Mouse (Mus musculus) thymus, adult 2 months (tissue): Measurements from ENCODE around the gene Mfsd11.

Experiments
- CTCF ChIP-seq: fragments of 200-500 bp; IDR thresholded peaks from 2 replicates; pipeline ENCODE4 v1.5.1; 2012; ENCODE audit warnings: mild to moderate bottlenecking, control low read depth, low read length, moderate library complexity, borderline replicate concordance; ENCODE audit not compliant: control insufficient read depth, poor library complexity, insufficient read depth; ENCODE audit errors: extremely low read depth
- POLR2A ChIP-seq: fragments of 200-500 bp; IDR thresholded peaks from 2 replicates; pipeline ENCODE4 v1.6.1; 2012; ENCODE audit warnings: mild to moderate bottlenecking, low read length, control low read depth, moderate library complexity; ENCODE audit not compliant: control insufficient read depth, poor library complexity, insufficient read depth; ENCODE audit errors: extremely low read depth

DNA sequence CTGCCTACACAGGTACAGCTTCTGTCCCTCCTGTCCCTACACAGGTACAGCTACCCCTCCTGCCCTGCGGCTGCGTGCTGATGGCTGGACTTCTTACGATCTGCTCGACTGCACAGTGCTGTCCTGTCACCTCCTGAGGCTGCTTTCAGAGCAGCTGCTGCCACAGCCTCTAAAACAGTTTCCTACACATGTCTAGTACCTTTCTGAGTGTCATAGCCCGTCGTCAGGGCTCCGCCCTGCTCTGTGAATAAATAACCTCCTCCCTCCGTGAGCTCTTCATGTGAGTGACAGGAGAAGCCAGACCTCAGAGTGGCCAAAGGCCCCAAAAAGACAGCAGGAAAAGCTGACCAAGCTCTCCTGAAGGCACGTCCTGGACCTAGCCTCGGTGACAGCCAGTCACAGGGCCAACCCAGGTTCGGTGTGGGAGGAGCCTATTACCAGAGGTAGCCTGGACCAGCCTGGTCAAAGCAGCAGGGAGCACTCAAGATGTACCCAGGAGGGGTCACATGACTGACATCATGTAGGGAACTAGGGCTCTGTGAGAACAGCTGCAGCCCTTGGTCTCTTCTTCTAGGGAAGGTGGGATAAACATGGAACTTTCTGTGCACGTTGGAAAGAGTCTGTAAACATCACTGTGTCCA, 13.8 kb downstream of the Mfsd11 start:
- no peak for TF ChIP-seq CTCF
- TF ChIP-seq POLR2A = no peak
